Mouse (Mus musculus) small intestine, adult 2 months (tissue): ENCODE measurements at regions not wholly inside any gene's neighbourhood (a gene's known extent, or its start where the extent isn't known, plus 50 kb on each side); places are given as distances from the start of the nearest gene placed in this dataset.

Experiments
- CTCF ChIP-seq: fragments of 200-500 bp; IDR thresholded peaks from 2 replicates; pipeline ENCODE4 v1.5.1; 2012; ENCODE audit warnings: low read depth, mild to moderate bottlenecking, control low read depth, inconsistent platforms, low read length, moderate library complexity, mixed read lengths; ENCODE audit not compliant: insufficient replicate concordance, insufficient read length; ENCODE audit errors: extremely low read depth
- POLR2A ChIP-seq: fragments of 200-500 bp; IDR thresholded peaks from 2 replicates; pipeline ENCODE4 v1.6.1; 2012; ENCODE audit warnings: low read depth, mild to moderate bottlenecking, control low read depth, inconsistent platforms, low read length, moderate library complexity

DNA sequence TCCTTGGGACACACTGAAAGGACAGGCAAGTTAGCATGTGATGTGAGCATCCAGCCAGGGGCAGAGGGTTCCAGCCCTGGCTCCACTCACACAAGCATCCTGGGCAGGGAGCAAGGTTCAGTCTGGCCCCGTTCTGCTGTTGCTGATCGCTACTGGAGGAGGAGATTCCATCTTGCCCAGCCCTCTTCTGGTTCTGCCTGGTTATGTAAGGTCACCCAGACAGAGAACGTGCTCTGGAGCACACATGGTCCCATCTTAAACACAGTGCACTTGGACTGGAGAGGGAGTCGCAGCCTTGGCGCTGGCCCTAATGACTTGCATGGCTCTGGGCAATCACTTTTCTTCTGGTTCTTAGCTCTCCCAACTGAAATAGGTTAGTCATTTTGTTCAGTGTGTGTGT, 96.2 kb upstream of the Tnp1 start:
- no peak for TF ChIP-seq POLR2A
- no peak for TF ChIP-seq CTCF
